Mouse (Mus musculus): ENCODE measurements around the gene Fam3b.
A peak's percentile ranks its signal among the peaks of the same experiment; 100 is the strongest.

The Fam3b gene

DNA sequence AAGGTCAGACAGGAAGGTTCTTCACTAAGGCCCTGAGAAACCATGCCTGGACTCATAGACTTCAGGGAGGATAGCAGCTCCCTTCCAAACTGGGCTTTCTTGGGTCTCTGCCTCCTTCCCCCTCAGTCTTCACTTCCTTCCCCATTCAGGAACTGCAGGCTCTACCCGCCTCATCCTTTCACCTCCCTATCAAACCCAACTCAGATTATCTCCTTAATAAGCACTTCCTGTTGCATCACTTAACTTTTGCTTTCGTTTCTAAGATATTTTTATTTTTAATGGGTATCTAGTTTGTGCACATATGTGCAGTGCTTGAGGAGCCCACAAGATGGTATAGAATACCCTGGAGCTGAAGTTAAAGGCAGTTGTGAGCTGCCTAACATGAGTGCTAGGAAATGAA, 36.0 kb downstream of the Fam3b start:
- no peak for DNase-seq

DNA sequence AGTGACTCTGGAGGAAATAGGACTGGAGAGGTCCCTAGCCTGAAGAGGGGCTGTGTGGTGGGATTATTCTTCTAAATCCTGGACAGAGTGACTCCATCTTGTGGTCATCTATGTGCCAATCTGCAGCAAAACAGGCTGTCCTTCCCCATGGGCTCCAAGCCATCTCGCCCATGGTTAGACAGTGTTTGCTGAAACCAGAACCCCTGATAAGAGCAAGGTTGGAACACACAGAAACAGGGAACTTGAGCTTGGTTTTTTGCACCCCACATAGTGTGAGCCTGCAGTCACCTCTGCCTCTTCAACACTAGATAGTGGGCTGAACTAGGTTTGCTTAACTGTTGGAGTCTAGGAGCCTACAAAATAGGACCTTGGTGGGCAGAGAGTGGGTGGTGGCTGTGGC, 38.1 kb downstream of the Fam3b start:
- DNase-seq = no peak

DNA sequence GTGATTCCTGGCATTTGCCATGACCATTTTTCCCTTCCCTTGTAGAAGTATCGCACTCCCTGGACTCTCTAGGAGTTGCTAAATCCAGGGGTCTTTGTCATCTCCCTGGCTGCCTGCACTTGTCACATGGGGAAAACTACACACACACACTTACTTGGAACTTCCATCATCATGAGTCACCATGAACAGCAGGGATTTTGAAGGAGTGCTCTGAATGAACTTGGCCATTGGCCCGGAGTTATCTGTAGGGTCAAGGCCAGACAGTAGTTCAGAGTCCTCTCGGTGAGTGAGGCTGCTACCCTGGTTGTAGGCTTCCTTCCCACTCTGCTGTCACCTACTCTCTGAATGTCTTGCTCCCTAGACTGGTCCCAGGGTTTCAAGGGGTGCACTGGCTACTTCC, 39.0 kb downstream of the Fam3b start:
- DNase-seq = no peak

DNA sequence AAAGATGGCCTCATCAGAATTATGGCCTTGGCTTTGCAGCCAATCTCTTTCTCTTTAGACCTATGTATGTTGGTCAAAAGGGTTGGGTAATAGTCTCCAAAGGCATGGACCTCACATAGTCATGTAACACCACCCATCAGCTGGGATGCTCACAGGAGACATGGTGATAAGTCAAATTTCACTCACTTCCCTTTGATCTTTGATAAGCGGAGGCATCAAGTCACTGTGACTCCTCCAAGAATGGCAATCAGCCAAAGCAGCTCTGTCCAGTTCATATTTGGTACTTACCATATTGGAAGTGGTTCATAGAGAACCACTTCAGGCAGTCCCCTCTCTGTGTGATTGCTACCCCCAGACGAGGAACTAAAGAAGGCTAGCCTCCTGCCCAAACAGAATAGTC, 39.9 kb downstream of the Fam3b start:
- no peak for DNase-seq

DNA sequence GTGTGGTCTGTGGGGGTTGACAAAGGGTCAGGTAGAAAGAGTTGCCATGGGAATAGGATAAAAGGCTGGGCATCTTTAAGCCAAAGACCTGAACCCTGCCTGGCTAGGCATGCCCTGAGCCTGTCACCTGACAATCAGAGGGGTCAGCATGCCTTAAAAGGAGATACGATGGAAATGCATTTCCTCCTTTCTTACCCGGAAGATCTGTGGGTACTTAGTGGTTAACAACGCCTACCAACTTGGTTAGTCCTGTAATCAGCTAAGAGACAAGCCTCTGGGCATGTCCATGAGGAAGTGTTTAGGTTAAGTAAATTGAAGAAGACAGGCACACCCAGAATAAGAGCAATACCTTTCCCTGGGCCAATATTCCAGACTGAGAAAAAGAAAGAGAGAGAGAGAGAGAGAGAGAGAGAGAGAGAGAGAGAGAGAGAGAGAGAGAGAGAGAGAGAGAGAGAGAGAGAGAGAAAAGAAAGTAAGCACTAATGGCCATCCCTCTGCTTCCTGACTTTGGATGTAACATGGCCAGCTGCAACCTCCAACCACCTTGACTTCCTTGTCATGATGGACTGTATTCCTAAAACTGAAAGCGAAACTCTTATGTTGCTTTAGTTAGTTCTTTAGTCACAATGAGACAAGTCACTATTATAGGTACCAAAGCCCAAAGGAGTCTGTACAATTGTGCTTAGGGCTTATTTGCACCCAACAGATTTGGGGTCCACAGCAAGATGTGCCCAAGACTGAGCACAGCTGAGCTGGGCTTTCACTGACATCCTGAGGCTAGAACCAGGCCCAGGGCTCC, 46.4 kb downstream of the Fam3b start:
- no peak for DNase-seq

DNA sequence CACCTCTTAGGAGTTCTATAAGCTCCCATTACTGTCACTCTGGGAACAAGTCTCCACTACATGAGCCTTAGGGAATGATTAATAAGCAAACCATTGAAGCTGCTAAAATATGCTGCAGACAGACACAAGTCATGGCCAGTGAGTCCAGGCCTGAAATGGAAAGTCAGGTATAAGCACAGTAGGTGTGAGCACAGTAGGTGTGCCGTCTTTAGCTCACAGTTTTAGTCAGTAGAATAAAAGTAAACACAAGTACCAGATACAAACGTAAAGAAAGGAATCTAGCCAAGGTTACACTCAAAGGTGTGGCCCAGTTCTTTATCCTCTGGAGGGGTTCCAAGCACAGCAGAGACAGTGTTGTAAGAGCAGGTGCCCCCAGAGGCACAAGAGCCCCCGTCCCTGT, 47.1 kb downstream of the Fam3b start:
- DNase-seq = no peak

DNA sequence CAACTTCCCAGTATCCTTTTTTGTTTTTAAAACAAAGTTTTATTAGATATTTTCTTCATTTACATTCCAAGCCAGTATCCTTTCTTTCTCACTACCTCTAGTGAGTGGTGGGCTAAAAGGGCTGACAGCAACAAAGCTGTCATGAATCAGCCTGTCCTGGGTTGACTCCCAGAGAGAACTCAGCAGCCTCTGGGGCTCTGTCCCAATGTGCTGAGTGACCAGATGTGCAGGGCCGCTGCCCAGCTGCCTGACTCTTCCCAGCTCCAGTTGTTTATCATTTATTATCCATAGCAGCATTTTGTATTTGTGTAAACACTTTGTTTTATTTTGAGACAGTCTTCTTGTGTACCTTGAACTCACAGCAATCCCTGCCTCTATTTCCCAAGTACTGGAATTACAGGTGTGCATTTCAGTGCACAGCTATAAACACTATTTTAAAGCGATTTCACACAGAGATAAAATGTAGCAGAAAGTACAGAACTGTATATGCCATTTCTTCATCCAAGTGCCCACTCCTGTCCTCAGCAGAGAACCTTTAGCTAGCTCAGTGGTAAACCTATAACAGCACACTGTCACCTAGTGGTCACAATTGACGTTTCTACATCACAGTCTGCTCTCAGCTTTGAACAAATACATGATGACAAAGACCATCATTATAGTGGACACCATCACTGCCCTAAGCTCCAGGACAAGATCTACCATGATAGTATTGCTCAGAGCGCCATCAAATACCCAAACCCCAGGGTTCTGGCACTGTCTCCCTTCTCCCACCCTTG, 48.2 kb downstream of the Fam3b start:
- no peak for DNase-seq

DNA sequence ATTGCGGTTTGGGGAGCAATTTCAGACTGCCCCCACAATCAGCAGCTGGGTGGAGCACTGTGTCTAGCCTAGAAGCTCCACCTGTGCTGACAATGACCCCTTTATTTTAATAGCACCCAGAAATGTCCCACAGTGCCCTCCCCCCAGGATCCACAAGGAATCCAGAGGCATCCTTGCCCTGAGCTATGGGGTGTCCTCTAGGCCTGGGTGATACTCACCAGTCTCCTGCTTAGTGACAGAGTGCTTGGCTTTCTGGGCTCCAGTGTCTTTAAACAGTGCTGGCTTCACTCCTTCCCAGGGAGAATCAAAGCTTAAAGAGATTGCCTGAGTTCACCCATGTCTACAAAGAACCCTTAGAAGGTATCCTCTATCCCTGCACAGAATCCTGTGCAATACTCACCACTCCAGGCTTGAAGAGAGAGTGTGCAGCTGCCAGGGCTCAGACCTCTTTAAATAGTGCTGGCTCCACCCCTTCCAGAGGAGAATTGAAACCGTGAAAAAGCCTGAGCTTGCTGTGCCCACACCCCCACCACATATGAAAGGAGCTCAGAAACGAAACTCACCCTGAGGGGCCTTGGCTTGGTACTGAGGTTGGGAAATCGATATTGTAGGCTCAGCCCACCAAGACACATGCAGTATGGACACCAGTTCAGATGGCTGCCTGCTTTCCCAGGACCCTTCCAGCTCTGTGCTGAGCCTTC, 52.0 kb downstream of the Fam3b start, which contains the start of gene Mx1:
TSS of gene Mx1 (minus strand) at position 427 of the 701 bp plus-strand sequence.
- no peak for DNase-seq

DNA sequence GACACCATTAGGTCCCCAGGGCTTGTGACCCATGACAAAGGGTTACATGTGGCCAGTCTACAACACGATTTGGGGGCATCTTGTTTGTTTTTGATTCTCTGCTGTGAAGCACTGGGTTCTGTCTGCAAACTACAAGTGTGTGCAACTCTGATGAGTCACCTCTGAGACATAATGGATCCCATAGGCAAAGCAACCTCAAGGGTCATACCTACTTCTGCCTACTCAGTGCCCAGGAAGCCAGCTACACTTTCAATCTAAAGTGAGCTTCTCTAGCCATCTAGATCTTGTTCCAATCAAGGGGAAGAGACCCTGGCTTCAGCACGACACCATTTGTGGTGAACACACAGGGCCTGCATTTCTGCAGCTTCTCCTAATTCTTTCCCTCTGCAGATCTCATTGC, 53.3 kb downstream of the Fam3b start:
- DNase-seq = no peak

DNA sequence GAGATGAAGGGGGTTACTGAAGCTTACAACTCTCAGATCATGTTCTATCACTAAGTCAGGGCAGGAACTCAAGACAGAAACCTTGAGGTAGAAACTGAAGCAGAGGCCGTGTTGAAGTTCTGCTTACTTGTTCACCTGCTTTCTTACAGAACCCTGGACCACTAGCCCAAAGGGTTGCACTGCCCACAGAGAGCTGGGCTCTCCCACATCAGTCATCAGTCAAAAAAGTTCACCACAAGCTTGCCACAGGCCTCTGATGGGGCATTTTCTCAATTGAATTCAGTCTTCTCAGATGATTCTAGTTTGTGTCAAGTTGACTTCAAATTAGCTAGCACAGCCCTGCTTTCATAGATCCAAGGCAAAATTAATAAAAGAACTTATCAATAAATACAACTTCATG, 54.8 kb downstream of the Fam3b start:
- DNase-seq = no peak

DNA sequence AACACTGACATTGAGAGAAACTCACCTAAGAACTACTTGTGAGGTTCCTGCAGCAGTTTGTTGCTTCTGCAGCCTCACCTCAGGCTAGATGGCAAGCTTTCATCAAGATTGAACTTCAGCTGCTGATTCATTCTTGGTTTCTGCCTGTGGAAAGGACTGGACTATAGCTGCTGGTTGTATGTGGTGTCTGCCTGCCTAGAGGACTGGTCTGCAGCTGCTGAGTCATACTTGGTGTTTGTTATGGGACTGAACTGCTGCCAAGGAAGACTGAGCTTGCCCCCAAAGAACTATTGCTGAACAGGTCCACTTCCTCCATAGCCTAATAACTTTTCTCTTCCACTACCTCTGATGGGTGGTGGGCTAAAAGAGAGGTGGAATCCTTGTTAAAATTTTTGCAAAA, 67.2 kb downstream of the Fam3b start:
- DNase-seq = no peak

DNA sequence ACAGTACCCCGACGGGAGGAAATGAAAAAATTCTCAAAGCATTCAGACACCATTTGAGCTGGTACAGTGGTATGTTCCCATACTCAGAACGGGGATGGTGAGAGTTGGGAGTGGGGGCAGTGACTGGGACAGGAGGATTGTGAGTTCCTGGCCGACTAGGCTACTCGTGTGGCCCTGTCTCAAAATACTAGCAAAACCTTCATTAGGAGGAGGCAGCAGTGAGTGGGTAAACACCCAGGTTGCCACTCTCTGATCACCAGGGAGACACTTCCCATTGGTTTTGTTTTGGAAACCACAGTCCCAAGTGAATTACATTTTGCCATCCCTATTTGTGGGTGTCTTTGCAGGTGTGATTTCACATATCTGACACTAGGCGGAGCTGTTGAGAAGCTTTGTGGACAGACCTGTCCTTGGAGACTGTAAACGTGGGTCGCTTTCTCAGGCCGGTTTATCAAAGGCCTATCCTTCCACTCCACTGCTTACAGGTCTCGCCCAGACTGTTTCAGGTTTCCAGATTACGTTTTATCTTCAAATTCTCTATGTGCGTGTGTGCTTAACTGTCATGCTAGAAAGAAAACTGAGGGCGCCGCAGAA, 70.8 kb downstream of the Fam3b start:
- DNase-seq = peak; percentile 18

DNA sequence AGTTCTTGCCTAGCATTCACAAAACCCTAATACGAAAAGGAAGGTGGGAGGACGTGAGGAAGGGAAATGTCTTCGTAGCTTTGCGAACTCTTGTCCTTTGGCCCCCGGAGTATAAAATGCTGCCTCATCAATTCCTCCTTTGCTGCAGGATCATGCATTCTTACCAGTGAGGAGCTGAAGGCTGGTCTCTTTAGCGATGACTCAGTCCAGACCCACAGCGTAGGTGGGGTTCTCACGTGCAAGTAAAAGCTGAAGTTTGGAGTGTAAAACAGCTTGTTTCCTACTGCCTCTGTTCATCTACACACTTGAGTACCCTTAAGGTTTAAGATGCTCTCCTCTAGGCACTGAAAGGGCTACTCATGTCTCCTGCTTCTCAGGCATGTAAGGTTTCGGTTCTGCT, 72.6 kb downstream of the Fam3b start:
- no peak for DNase-seq

DNA sequence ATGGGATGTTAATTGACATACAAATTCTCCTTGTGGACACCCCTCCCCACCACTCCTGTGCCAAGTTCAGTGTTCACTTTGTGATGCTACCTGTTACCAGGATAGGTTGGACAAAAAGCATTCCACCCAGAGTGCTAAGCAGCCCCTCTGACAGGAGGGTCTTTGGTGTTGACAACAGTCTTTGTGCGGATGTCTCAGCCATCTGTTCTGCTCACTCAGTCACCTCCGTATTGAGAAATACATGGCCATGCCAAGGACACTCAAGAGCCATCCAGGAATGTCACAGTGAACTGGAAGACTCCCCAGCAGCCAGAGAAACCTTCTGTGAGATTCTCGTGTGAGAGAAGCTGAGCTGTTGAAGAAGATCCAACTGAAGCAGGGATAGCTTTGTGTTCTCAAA, 76.4 kb downstream of the Fam3b start:
- DNase-seq = no peak

DNA sequence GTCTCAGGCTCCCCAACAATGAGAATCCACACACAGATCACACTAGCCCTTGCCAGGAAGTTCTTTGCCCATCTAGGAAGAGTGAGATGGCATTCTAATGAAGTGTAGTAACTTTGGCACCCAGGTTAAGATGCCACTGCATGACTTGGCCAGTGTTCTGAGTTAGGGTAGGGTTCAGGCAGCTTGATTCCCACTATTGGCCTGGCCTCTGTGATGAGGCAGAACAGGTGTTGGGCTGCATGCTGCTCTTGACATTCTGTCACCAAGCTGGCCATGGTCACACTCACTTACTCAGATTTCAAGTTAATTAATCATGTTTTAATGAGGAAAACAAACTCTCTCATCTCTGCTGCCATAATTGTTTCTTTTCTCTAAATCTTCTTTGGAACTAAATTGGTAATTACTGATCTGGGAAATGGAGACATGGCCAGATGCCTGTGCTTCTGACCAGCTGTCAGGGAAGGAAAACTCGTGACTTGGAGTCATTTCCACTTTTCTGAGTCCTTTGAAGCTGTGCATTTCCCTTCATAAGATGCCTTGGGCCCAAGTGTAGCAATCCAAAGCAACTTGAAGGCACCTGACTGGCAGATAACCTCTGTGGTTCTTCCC, 77.1 kb downstream of the Fam3b start:
- DNase-seq = no peak

DNA sequence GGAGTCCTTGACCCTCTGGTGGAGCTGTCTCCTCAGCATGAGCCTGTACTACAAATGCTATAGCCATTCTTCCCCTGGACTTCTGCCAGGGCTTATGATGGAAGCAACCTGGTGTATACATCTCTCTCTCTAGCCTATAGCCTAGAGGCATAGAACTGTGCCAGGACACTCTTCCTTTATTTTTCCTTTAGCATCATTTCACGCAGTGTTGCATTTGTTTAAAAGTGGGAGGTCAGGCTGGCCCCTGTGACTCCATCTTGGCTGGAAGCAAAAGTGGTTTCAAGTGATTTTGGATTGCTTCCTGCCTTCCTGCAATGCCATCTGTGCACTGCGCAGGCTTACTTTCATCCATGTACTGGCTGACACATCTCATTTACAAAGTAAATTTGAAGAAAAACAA, 80.4 kb downstream of the Fam3b start:
- peak; percentile 7 for DNase-seq

DNA sequence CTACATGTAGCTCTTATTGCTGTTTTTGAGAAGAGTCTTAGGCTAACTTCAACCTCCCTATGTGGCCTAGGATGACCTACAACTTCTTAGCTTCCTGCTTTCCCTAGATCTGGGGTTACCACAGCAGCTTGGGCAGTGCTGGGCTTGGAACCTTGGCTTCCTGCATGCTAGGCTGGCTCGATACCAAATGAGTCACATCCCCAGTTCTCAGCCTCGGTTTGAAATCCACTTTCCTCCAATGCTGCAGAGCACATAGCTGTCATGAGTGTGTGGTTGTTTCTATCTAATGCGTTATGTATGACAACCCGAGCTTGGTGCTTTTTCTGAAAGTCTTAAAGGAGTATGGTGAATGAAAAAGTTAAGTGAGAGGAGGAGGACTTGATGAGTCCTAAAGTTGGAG, 83.3 kb downstream of the Fam3b start:
- DNase-seq = no peak

DNA sequence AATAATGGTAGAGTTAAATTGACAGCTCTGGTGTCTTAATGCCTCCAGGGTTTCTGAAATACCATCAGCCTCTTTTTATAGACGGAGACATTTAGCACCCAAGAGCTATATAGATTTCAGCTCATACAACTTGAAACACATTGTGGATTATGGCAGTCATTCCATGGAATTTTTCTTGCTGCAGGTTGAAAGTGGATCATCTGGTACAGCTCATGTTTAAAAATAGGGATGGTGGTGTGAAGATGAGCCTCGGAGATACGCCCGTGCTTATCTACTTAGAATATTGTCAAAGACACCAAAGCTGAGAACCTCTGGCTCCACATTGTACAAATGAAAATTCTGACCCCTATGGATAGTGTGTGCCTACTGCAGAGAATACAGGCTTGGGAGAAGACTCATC, 84.5 kb downstream of the Fam3b start:
- no peak for DNase-seq

DNA sequence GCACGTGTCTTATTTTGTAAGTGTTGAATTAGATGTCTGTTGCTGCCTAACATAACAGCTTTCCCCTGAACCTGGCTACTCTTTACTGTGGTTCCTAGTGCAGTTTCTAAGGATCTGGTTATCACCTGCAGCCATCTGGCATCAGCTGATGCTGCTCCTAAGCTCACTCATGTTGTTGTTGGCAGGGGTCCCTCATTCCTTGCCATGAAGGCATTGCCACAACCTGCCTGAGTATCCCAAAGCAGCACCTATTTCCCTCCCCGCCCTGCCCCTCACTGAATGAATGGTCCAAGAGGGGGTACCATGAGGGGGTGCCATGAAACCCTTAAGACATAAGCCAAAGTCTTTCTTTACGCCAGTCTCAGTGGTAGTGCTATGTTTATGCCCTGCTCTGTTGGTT, 86.6 kb downstream of the Fam3b start:
- DNase-seq = no peak

DNA sequence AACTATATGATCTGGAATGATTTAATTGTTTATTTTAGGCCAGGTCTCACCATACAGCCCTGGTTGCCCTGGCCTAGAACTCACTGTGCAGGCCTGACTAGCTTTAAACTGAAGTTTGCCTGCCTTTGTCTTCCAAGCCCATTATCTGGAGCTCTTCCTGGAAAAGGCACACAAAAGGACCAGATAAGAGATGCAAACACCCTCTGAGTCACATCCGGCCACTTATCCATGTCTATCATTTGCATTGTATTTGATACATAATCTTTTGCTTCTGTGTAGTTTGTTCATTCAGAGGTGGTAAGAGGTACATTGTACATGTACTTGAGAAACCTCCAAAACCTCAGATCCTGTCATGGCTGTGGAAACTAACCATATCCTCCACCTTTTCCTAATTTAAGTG, 91.0 kb downstream of the Fam3b start:
- DNase-seq = no peak

DNA sequence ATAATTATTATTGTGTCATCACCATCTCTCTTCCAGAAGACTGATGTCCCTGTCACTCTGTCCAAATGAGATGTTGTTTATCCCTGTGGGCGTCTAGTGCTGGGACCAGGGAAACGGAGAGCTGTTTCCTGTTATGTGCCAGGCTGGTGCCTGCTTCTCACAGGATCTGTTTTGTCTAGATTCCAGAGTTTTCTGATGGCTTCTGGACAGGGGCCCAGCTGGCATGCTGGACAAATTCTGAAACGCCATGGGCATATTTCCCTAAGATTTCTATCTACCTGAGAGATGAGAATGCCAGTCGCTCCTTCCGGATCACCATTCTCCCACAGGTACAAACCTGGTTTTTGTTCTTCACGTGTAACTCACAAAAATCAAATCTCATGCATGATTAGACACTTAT, 92.9 kb downstream of the Fam3b start:
- DNase-seq = no peak
